Mouse (Mus musculus) bone marrow, adult 2 months (tissue): ENCODE data around the gene Hnrnpdl.

ENCODE experiments used
- CTCF ChIP-seq: fragments of 200-500 bp; IDR thresholded peaks from 2 replicates; pipeline ENCODE4 v1.5.1; 2011; ENCODE audit warnings: low read length, control low read depth; ENCODE audit not compliant: control insufficient read depth, insufficient read depth
- POLR2A ChIP-seq: fragments of 200-500 bp; IDR thresholded peaks from 2 replicates; pipeline ENCODE4 v1.6.1; 2011; ENCODE audit warnings: low read depth, mild to moderate bottlenecking, control low read depth, low read length, borderline replicate concordance; ENCODE audit not compliant: control insufficient read depth

GRCm38 (mm10) chr5:100044030-100044429 is 4.6 kb upstream of the Hnrnpdl start:
- TF ChIP-seq CTCF (no peak), POLR2A (no peak)
